Mouse (Mus musculus) c-Kit-positive CD71-positive TER-119-negative erythroid progenitor cells, embryonic 14.5 days (primary cell): ENCODE results near the gene Six3.

ENCODE experiments used
- DNase-seq: peaks from one replicate; pipeline ENCODE4 v3.0.0-alpha.2; 2013; ENCODE audit warnings: low read depth

Gene Six3

DNA sequence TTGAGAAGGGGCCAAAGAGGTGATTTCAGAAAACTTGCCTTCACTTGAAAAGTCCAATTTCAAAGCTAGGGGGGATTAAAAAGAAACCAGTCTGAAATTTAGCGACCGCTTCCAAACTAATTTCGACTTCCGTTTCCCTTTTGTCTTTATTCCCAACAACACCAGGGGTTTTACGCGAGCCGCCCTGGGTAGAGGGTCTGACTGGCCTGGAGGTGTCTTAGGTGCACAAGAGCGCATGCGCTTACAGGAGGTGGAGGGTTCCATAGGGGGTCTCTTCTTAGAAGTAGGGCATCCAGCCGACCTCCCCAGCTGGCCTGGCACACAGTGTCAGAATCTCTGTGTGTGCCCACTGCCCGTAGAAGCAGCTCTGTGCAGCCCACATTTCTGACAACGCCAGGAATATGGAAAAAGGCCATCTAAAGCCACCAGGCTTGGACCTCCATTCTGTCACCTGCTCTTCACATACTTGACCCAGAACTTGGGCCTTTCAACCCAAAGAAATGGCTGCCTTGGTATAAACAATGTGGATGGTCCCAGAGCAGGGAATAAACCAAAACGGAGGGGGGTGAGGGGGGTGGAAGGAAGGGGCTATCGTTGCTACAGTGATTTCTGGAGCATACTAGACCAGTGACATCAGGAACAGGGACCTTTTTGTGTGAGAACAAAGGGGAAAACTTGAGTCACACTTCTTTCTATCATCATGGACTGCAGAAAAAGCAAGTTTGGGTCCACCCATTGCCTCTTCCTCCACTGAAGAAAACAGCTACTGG lies 12.9 kb downstream of the Six3 start:
- DNase-seq: no peak

DNA sequence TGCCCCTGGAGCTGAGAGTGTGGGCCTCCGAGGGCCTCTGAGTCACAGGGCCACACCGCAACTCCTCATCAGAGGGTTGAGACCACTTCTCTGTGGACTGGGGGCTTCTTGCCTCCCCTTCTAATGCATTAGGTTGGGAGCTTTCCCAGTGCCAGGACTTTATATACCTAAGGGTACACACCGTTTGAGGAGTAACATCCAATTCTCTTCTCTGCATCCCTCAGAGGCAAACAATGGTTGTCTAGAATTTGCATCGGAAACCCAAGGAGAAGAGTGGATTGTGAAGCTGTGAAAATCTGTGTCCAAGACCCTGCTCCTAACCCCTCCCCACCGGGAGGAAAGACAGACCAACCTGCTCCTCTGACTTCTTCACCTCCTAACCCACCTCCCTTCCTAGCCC lies 14.3 kb downstream of the Six3 start:
- no peak for DNase-seq

GRCm38 (mm10) chr17:85628811-85629210 lies 15.4 kb downstream of the Six3 start:
- DNase-seq: no peak

DNA sequence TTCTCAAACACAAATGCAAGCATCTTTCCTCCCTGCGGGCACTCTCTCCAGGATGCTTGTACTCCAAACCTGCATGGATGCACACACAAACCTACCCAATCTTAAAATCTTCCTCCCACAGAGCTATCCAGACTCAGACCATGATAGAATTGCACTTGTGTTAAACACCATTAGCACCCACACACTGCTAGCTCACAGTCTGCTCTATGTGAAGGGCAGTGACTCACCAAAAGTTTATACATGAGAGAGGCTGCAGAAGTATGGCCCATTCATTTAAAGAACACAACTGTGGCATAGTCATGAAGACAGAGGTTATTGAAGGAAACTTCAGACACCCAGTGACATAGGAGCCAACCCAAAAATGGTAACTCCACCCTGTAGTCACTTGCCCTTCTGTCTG lies 16.0 kb downstream of the Six3 start:
- no peak for DNase-seq

DNA sequence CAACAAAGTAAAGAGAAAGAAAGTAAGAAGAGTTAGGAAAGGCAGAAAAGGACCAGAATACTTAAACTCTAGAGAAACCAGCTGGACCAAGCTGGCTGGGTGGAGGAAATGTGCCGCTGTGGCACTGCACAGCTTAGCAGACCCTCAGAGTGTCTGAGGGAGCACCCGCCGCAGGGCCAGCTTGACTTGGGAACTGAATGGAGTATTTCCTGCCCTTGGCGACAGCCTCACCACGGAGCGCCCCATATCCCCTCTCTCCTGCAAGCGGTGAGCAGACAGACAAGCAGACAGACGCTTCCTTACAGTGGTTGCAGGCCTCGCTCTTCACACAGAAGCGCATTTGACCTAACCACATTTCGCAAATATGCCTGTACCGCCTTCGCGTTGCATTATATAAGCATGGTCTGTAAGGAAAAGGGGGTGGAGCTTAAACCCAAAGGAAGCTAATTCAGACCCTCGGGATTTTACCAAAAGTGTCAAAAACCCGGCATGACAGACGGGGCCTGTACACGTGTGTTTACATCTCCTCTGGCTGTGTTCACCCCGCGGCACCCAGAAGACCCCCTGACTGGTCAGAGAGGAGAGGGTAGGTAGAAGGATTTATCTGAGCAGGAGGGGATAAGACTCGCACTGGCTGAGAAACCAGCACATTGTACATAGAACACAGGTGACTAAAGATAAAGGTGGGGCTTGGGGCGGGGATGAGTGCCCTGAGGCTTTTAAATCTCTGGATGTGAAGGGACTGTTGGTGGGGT lies 17.1 kb downstream of the Six3 start:
- no peak for DNase-seq

- DNase-seq: no peak
Measured at GRCm38 (mm10) chr17:85631106-85631505, 17.7 kb downstream of the Six3 start.

GRCm38 (mm10) chr17:85633619-85634018 lies 20.2 kb downstream of the Six3 start:
- no peak for DNase-seq

- DNase-seq: no peak
Measured at GRCm38 (mm10) chr17:85637876-85638275, 24.5 kb downstream of the Six3 start.

- no peak for DNase-seq
Measured at GRCm38 (mm10) chr17:85645312-85645711, 31.9 kb downstream of the Six3 start.

DNA sequence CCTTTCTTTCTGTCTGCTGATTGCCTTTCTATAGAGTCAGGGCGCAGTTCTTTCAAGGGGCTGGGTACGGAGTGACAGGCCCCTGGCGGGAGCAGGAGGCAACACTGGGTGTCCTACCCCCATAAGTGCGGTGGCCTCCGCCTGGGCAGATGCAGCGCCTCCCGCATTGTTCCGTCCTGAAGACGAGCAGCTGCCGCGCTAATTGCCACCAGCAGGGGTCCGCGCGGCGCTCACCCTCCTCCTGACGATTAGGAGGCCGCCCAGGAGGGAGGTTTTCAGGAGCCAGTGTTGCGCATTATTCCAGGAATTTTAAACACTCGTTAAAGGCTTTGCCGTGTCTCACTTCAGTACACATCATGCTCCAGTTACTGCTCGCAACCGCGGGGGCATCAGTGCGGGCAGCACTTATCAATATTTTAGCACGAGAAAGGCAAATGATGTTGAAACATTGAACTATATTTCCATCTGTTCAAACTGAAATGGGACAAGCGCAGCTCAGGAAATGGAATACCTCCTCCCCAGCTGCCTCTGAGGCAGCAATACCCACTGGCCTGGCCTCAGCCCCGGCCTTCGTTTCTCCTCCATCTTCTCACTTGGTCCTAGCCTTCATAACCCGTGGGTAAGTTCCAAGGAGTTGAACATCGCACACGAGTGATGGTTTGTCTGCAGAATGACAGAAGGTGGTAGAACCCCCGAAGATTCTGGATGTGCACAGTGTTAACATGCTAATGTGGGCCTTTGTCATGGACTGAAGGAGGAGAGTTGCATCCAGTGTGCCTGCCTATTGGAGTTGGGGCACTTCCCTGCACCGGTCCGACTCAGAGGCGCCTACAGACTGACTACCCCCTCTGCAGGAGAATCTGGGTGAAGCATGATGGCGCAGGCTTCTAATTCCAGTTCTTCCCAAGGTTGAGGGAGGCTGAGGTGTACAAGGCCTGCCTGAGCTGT lies 32.6 kb downstream of the Six3 start:
- DNase-seq: no peak

- DNase-seq: no peak
Measured at GRCm38 (mm10) chr17:85660016-85660415, 46.6 kb downstream of the Six3 start.

DNA sequence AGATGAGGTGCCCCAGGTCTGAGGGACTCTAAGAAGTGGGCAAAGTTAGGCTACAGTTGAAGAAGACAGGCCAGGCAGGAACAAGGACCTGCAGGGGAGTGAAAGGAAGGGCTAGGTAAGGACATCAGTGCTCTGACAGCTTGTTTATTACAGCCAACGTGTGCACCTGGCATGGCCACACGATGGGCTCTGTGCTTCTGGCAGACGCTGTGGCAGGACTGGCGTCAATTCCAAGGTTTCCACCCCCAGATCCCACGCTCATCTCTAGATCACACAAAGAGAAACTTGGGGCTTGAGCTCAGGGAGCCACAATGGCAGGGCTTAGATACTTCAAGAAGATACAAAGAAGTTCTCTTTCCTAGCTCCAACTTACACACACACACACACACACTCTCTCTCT lies 48.1 kb downstream of the Six3 start:
- DNase-seq: no peak

- no peak for DNase-seq
Measured at GRCm38 (mm10) chr17:85664202-85664601, 50.8 kb downstream of the Six3 start.

GRCm38 (mm10) chr17:85664618-85665320 lies 51.4 kb downstream of the Six3 start:
- peak; percentile 34 for DNase-seq
